Mouse (Mus musculus): ENCODE data around the gene Ikzf3.

DNA sequence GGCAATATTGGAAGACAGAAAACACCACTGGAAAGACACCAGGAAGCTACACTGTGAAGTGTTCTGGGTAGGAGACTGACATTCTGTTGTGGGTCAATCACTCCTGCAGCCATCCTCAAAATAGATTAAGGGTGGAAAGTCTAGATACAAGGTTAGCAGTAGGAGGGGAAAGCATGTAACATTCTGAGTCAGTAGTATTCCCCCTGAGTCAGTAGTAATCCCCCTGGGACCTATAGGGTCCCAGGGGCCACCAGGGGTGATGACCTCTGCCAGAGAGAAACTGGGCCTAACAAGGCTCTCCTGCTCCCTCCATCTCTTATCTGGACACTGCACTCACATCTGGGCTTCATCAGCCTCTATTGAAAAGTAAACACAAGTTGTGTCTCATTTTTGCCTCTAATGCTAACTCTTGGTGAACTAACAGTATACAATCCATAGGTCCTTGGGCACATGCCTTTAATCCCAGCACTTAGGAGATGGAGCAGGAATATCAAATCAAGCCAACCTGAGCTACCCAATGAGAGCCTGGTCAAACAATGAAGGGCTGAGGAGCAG is 8.3 kb downstream of the Ikzf3 start:
- TF ChIP-seq CTCF (IDR thresholded peaks at IDR 0.05; ENCODE audit: low read depth) = no peak
- no peak for TF ChIP-seq EP300 (IDR thresholded peaks at IDR 0.05; ENCODE audit: low read depth)
